Mouse (Mus musculus) cerebellum, adult 8-10 months (tissue): ENCODE measurements around the gene Abca3.
A peak's percentile ranks its signal among the peaks of the same experiment; 100 is the strongest.

Source experiments
- DNase-seq: peaks from one replicate; pipeline ENCODE4 v3.0.0; 2022

Abca3 gene

DNA sequence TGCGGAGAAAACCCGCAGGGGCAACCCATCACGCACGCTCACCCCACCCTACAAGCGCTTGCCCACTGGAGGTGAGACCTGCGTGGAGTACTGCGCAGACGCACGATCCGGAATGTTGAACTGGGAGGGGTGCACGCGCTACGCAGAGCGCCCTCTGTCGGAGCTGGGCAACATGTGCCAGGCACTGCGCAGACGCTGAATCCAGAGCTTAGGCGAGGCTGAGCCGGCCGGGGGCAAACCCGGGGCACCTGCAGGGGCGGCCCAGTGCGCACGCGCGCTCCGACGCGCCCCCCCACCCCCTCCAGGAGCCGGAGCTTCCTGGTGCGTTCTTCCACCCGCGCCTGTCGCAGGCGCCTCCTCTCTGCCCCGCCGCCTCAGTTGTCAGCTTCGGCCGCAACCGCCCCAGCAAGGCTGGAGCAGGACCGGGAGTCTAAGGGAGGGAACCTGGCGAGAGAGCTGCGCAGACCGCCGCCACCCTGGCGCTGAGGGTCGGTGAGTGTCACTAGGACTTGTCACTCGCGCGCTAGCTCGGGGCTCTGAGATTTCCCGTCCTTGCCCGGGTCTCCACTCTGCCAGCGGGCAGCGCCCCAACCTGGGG, at the start of gene Abca3:
Gene Abca3 (plus strand): TSS at position 191 of the 598 bp plus-strand sequence.
- peak; percentile 97 for DNase-seq

GRCm38 (mm10) chr17:24307500-24307899, 44.2 kb upstream of the Abca3 start:
- DNase-seq = peak; percentile 40

DNA sequence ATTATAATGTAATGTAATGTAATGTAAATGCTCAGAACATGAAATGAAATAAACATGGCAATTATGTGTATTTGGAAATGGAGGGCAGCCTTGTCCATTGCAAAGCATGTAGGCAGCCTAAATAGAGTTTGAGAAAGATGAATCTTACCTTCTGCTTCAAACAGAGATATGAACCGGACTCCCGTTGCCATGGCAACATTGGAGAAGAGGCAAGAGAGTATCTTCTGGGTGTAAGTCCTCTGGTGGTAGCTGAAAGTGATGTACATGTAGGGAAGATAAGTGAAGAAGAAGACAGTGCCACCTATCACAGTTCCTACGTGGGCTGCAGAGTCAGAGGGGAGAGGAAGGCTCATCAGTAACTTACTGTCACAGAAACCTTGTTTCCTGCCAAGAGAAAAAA, 30.9 kb upstream of the Abca3 start:
- no peak for DNase-seq

DNA sequence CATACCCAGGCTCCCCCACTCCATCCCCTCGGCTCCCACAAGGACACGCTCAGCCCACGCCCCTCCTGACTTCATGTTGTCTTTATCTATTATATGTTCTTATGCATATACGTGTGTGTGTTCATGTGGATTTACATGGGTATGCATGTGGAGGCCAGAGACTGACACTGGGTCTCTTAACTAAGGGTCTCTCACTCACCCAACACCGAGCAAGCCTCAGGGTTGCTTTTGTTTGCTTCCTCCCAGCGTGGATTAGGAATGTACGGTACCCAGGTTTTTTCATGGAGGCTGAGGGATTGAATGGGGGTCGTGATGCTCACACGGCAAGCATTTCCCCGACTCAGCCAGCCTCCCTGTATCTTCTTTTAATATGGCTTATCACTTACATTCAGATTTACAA, 26.7 kb upstream of the Abca3 start:
- DNase-seq = no peak

DNA sequence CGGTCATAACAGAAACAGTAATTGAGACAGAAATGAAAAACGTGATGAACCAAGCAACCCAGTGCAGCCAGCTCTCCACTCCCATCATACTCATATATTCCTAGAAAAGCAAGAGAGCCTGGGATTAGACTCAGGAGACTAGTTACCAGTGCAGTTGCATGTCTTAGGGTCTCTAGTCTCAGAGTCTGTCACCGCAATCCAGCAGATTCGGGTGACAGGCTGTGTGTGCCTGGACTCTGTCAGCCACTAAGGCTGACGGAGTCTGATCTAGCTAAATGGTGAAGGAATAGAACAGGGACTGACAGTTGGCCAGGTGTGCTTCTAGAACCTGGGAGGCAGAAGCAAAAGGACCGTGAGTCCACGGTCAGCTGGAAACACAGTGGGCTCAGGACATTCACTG, 24.1 kb upstream of the Abca3 start:
- DNase-seq = no peak

GRCm38 (mm10) chr17:24344672-24345071, 7.1 kb upstream of the Abca3 start:
- no peak for DNase-seq

DNA sequence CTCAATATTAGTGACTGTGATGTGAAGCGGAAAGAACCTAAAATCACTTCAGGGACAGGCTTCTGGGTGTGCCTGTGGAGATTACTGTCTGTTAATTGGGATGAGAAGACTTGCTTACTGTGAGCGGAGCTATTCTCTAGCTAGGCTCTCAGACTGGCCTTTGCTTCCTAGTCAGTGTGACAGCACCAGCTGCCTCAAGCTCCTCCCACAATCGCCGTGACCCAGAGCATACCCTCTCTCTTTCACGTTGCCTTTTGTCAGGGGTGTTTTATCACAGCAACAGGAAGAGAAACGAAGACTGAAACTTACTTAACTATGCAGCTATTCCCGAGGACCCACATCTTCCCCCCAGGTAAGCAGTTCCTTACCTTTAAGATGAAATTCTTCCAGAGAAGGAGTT, 4.9 kb upstream of the Abca3 start:
- no peak for DNase-seq

- DNase-seq = no peak
These were observed 2.6 kb upstream of the Abca3 start for GRCm38 (mm10) chr17:24349176-24349575.

- DNase-seq = peak; percentile 37
These were observed 607 bp upstream of the Abca3 start, which contains the start of gene Abca17 for GRCm38 (mm10) chr17:24350926-24351759. Gene Abca17, minus strand, starts transcription at chr17:24351068.

- no peak for DNase-seq
These were observed 832 bp downstream of the Abca3 start for GRCm38 (mm10) chr17:24352370-24353194.

GRCm38 (mm10) chr17:24353960-24354359, 2.2 kb downstream of the Abca3 start:
- no peak for DNase-seq

GRCm38 (mm10) chr17:24355284-24355683, 3.5 kb downstream of the Abca3 start:
- DNase-seq = no peak

GRCm38 (mm10) chr17:24359006-24359405, 7.3 kb downstream of the Abca3 start:
- no peak for DNase-seq

- no peak for DNase-seq
These were observed 8.2 kb downstream of the Abca3 start for GRCm38 (mm10) chr17:24359903-24360302.

DNA sequence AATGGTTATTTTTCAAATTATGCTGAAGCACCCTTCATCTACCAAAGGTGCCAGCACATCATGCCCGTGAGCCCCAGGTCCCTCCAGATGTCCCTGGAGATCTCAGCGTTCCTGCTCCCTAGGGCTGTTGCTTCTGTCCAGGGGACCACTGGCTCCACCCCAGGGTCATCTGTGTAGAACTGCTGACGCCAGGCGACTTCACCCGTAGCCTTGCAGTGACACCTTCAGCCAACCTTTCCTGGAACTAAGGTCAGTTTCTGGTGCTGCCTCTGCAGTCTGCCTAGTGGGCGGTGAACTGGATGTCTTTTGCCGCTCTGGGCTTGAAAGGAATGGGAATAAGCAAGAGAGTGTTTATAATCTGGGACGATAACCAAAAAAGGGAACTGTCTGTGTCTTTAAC, 9.1 kb downstream of the Abca3 start:
- DNase-seq = no peak

DNA sequence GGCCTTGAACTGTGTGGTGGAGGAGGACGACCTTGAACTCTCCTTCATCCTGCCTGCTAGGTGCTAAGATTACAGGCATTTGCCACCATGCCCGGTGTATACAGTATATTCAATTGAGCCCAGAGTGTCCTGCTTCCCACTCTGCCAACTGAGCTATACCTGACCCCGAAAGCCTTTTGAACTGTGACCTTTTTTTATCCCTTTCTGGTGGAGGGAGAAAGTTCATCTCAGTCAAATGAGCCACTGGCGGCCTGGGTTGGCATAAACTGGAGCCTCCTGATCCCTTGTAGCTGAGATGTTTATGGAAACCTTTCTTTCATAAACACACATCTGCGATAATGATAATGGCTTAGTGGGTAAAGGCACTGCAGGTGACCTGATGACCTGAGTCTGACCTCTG, 9.5 kb downstream of the Abca3 start:
- no peak for DNase-seq

GRCm38 (mm10) chr17:24362527-24362926, 10.8 kb downstream of the Abca3 start:
- no peak for DNase-seq

GRCm38 (mm10) chr17:24364461-24364860, 12.7 kb downstream of the Abca3 start:
- peak; percentile 55 for DNase-seq

DNA sequence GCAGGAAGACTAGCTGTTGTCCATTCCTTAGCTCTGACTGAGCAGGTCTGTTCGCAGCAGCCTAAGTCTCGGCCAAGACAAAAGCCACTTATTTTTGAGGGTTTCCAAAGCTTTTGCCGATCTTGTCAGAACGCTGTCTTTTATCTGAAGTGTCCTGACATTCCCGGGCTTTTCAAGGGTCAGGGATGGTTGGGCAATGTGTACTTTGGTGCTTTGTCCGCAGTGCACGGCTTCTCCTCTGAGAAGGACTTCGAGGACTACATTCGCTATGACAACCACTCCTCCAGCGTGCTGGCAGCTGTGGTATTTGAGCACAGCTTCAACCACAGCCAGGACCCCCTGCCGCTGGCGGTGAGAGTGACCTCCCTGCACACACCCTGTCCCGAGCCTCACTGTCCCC, 14.1 kb downstream of the Abca3 start:
- DNase-seq = no peak

- DNase-seq = no peak
These were observed 23.5 kb downstream of the Abca3 start for GRCm38 (mm10) chr17:24375094-24375712.

DNA sequence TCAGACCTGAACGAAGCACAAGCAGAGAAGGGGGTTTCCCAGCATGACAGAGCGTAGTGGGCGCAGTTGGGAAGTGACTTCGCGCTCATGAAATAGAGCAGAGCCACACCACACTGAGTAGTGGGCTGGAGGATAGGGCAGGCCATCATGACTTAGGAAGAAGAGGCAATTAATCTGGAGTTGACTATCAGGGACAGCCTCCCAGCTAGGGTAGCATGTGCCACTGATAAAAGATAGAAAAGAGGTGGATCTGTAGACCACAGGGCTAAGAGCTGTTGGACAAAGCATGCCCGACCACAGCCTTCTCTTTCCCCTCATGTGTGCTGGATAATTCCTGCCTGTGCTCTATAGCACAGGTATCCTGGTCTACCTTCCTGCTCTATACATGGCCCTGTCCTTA, 24.1 kb downstream of the Abca3 start:
- no peak for DNase-seq

GRCm38 (mm10) chr17:24378496-24378895, 26.7 kb downstream of the Abca3 start:
- no peak for DNase-seq

- DNase-seq = no peak
These were observed 32.0 kb downstream of the Abca3 start for GRCm38 (mm10) chr17:24383789-24384188.
